Mouse (Mus musculus) left cerebral cortex, adult 11 months (tissue): ENCODE measurements around the gene Klhdc2.

Source experiments
- DNase-seq: peaks from one replicate; pipeline ENCODE4 v3.0.0; 2022; ENCODE audit warnings: low spot score

Gene Klhdc2

GRCm38 (mm10) chr12:69302171-69302570, 5.7 kb downstream of the Klhdc2 start:
- no peak for DNase-seq

- DNase-seq = no peak
Observed at GRCm38 (mm10) chr12:69304051-69304450, 7.6 kb downstream of the Klhdc2 start.

GRCm38 (mm10) chr12:69306333-69306732, 9.9 kb downstream of the Klhdc2 start:
- DNase-seq = no peak

GRCm38 (mm10) chr12:69309659-69310058, 13.2 kb downstream of the Klhdc2 start:
- DNase-seq = no peak

- DNase-seq = no peak
Observed at GRCm38 (mm10) chr12:69318431-69318830, 21.9 kb downstream of the Klhdc2 start.

GRCm38 (mm10) chr12:69331187-69331586, 34.7 kb downstream of the Klhdc2 start:
- DNase-seq = no peak

- DNase-seq = no peak
Observed at GRCm38 (mm10) chr12:69332147-69332546, 35.7 kb downstream of the Klhdc2 start.

- DNase-seq = no peak
Observed at GRCm38 (mm10) chr12:69333547-69333946, 37.1 kb downstream of the Klhdc2 start.

- no peak for DNase-seq
Observed at GRCm38 (mm10) chr12:69349928-69350327, 53.4 kb downstream of the Klhdc2 start.

- no peak for DNase-seq
Observed at GRCm38 (mm10) chr12:69351685-69352084, 55.2 kb downstream of the Klhdc2 start.

GRCm38 (mm10) chr12:69356546-69357299, 60.2 kb downstream of the Klhdc2 start, which contains the start of gene Nemf:
Gene Nemf, minus strand, starts transcription at chr12:69357165.
- peak; percentile 77 for DNase-seq

GRCm38 (mm10) chr12:69357300-69357646, 60.8 kb downstream of the Klhdc2 start:
- no peak for DNase-seq
